Mouse (Mus musculus) layer of hippocampus, postnatal 36 days (tissue): ENCODE data around the gene Abcb1b. TPM values are rescaled to one million over a fixed set of nuclear protein-coding genes. Genes with fewer than 3 reads are reported as not detected.
"Not testable (repeated sequence)": the region's sequence is repeated elsewhere in the genome, so short reads cannot be mapped to it uniquely, and the experiment has no call there.

Experiments
- DNase-seq, 2 experiments: peaks; one replicate each; pipeline ENCODE4 v3.0.0; 2022
- total RNA-seq, 2 experiments: library from RNA; stranded (reverse); gene quantifications; 2 replicates each; pipeline ENCODE4 v1.2.3; 2021

The Abcb1b gene
- total RNA-seq, 2 experiments from 2014 or later = 3.3 to 3.5 TPM

- not testable (repeated sequence) for DNase-seq
These were observed 67.7 kb downstream of the Abcb1b start for GRCm38 (mm10) chr5:8865630-8866029.

GRCm38 (mm10) chr5:8866366-8866765, 68.4 kb downstream of the Abcb1b start:
- DNase-seq = no peak

GRCm38 (mm10) chr5:8868019-8868418, 70.1 kb downstream of the Abcb1b start:
- no peak for DNase-seq

- DNase-seq = no peak
These were observed 75.3 kb downstream of the Abcb1b start for GRCm38 (mm10) chr5:8872979-8873915.

GRCm38 (mm10) chr5:8877086-8877485, 79.1 kb downstream of the Abcb1b start:
- no peak for DNase-seq

- no peak for DNase-seq
These were observed 79.9 kb downstream of the Abcb1b start for GRCm38 (mm10) chr5:8877800-8878199.

- DNase-seq = no peak
These were observed 87.9 kb downstream of the Abcb1b start for GRCm38 (mm10) chr5:8885837-8886236.

GRCm38 (mm10) chr5:8893300-8894103, 95.6 kb downstream of the Abcb1b start, which contains the start of gene Abcb4:
TSS of gene Abcb4 (plus strand) at chr5:8893717.
- peak; percentile 63 to 68 for DNase-seq

- DNase-seq = peak in 1 of 2 experiments; percentile 4
These were observed 96.1 kb downstream of the Abcb1b start for GRCm38 (mm10) chr5:8894104-8894425.

GRCm38 (mm10) chr5:8894641-8895490, 96.9 kb downstream of the Abcb1b start:
- DNase-seq = no peak

GRCm38 (mm10) chr5:8896198-8896597, 98.3 kb downstream of the Abcb1b start:
- no peak for DNase-seq

- no peak for DNase-seq
These were observed 100.3 kb downstream of the Abcb1b start for GRCm38 (mm10) chr5:8898246-8898645.

- no peak for DNase-seq
These were observed 103.1 kb downstream of the Abcb1b start for GRCm38 (mm10) chr5:8901001-8901400.

- no peak for DNase-seq
These were observed 104.3 kb downstream of the Abcb1b start for GRCm38 (mm10) chr5:8902141-8902817.

GRCm38 (mm10) chr5:8904539-8904938, 106.6 kb downstream of the Abcb1b start:
- no peak for DNase-seq

GRCm38 (mm10) chr5:8911567-8912198, 113.7 kb downstream of the Abcb1b start:
- no peak for DNase-seq

Other genes starting within 250 kb of the Abcb1b start
- 10 to 100 TPM; 31.1 to 32.1 TPM for gene Rundc3b, start 175.2 kb upstream of the Abcb1b start, total RNA-seq
- 10 to 100 TPM; 14.8 to 16.2 TPM for gene Abcb1a, start 138.1 kb upstream of the Abcb1b start, total RNA-seq
- 1 to 10 TPM; 4.6 to 7.0 TPM for gene Abcb4, start 95.6 kb downstream of the Abcb1b start, total RNA-seq
- gene Crot, start 199.2 kb downstream of the Abcb1b start, total RNA-seq = 10 to 100 TPM; 22.6 to 25.4 TPM